Mouse (Mus musculus) myocyte (in vitro differentiated cells): ENCODE results near the gene Ubtf. TPM values are rescaled to one million over a fixed set of nuclear protein-coding genes. Genes with fewer than 3 reads are reported as not detected.

ENCODE experiments used
- H3K27me3 ChIP-seq: one replicate; pipeline ENCODE4 v1.6.1; 2011; ENCODE audit not compliant: control insufficient read depth, insufficient read depth, insufficient read length
- H3K36me3 ChIP-seq: one replicate; pipeline ENCODE4 v1.6.1; 2011; ENCODE audit not compliant: control insufficient read depth, insufficient read depth
- H3K4me2 ChIP-seq: one replicate; pipeline ENCODE4 v1.6.1; 2011; ENCODE audit warnings: low read depth, control low read depth
- H3K4me3 ChIP-seq: one replicate; pipeline ENCODE4 v1.5.1; 2011; ENCODE audit warnings: mild to moderate bottlenecking, control low read depth, moderate library complexity
- H3K79me2 ChIP-seq: one replicate; pipeline ENCODE4 v1.6.1; 2011; ENCODE audit not compliant: control insufficient read depth, insufficient read depth
- H3ac ChIP-seq: one replicate; pipeline ENCODE4 v1.6.1; 2011; ENCODE audit not compliant: control insufficient read depth, insufficient read length
- CEBPB ChIP-seq: IDR thresholded peaks from 2 replicates; pipeline ENCODE4 v1.6.1; 2011; ENCODE audit warnings: mild to moderate bottlenecking, moderate library complexity; ENCODE audit not compliant: poor library complexity, insufficient read depth, severe bottlenecking
- E2F4 ChIP-seq: IDR thresholded peaks from one replicate; pipeline ENCODE4 v1.6.1; 2011; ENCODE audit warnings: mild to moderate bottlenecking, control low read depth, moderate library complexity; ENCODE audit not compliant: insufficient read depth
- MAX ChIP-seq: IDR thresholded peaks from one replicate; pipeline ENCODE4 v1.6.1; 2011; ENCODE audit warnings: low read depth, mild to moderate bottlenecking, control low read depth
- MYOD1 ChIP-seq, 3 experiments: IDR thresholded peaks; one replicate each; pipeline ENCODE4 v1.6.1; 2011; ENCODE audit warnings: control low read depth in 2 of 3, low read depth in 2 of 3, mild to moderate bottlenecking in 2 of 3, moderate library complexity in 1 of 3; ENCODE audit not compliant: insufficient read length in 2 of 3, control insufficient read depth in 1 of 3
- MYOG ChIP-seq, 3 experiments: IDR thresholded peaks; one replicate each; pipeline ENCODE4 v1.6.1; 2011; ENCODE audit warnings: control low read depth in 2 of 3, low read depth in 2 of 3, mild to moderate bottlenecking in 2 of 3; ENCODE audit not compliant: insufficient read length in 2 of 3, control insufficient read depth in 1 of 3, insufficient read depth in 1 of 3
- POLR2A ChIP-seq: IDR thresholded peaks from one replicate; pipeline ENCODE4 v1.6.1; 2011; ENCODE audit warnings: low read depth, mild to moderate bottlenecking, control low read depth, moderate library complexity; ENCODE audit not compliant: insufficient read length
- POLR2AphosphoS2 ChIP-seq: IDR thresholded peaks from one replicate; pipeline ENCODE4 v1.6.1; 2011; ENCODE audit warnings: low read depth, control low read depth; ENCODE audit not compliant: insufficient read length
- REST ChIP-seq: IDR thresholded peaks from one replicate; pipeline ENCODE4 v1.6.1; 2011; ENCODE audit warnings: mild to moderate bottlenecking, control low read depth, moderate library complexity; ENCODE audit not compliant: insufficient read depth, insufficient read length
- SRF ChIP-seq: IDR thresholded peaks from one replicate; pipeline ENCODE4 v1.6.1; 2011; ENCODE audit warnings: low read depth; ENCODE audit not compliant: control insufficient read depth, insufficient read length
- TCF12 ChIP-seq: IDR thresholded peaks from one replicate; pipeline ENCODE4 v1.6.1; 2011; ENCODE audit warnings: mild to moderate bottlenecking, control low read depth; ENCODE audit not compliant: poor library complexity, insufficient read depth, severe bottlenecking
- TCF3 ChIP-seq: IDR thresholded peaks from one replicate; pipeline ENCODE4 v1.6.1; 2011; ENCODE audit warnings: low read depth, control low read depth; ENCODE audit not compliant: insufficient read length
- USF1 ChIP-seq: IDR thresholded peaks from one replicate; pipeline ENCODE4 v1.6.1; 2011; ENCODE audit warnings: low read depth, mild to moderate bottlenecking, control low read depth, moderate library complexity
- polyA plus RNA-seq: library from polyadenylated mRNA; unstranded; fragments of >200 nt; fragmentation: generic; extraction: Trizol; gene quantifications from one replicate; pipeline ENCODE4 v1.2.1, GENCODE M21; 2012; ENCODE audit warnings: missing spikeins

Ubtf gene
- polyA plus RNA-seq, 1 experiment: 58.6 TPM

DNA sequence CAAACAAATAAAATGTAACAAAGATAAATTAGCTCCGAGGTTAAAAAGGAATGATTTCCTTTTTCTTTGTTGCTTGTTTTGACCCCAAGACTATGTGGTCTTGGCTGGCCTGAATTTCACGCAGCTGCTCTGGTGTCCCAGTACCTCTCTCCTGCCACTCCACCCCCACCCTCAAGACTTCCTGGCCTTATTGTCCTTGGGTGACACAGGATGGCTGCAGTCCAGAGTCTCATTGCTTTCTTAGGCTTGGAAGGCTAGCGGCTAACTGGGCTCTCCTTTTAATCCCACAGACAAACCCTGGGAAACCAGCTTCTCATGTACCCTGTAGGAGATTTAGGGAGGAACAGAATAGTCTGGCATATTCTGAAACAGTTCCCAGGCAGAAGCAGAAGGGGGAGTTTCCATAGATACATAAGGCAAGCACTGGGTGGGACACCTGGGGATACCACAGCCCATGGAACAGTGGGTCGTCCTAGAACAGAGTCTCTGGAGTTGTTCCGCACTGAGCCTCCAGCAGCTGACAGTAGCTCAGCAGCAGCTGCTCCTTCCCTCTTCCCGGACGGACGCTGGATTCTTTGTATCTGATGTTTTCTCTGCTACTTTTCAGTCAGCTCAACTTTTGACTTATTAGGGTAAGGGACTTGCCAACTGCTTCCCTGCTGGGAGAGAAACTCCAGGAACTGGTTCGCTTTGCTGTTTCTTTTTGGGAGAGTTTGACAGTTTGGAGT lies 15.6 kb upstream of the Ubtf start:
- Histone ChIP-seq H3ac (no peak overlapping the region), H3K4me3 (no peak overlapping the region), H3K27me3 (peaks cover 12% of the 10 kb centered on the region), H3K36me3 (no peaks in the 10 kb centered on the region), H3K4me2 (peak overlapping the region; percentile 9), H3K79me2 (no peaks in the 10 kb centered on the region)
- peak; percentile 42 to 88 (median 86) for TF ChIP-seq MYOD1 (IDR thresholded peaks at IDR 0.05; ENCODE audit: control insufficient read depth in 1 of 3, insufficient read length in 2 of 3, low read depth in 2 of 3)
- no peak for TF ChIP-seq SRF
- TF ChIP-seq TCF12: no peak
- peak; percentile 73 to 94 (median 91) for TF ChIP-seq MYOG (IDR thresholded peaks at IDR 0.05; ENCODE audit: control insufficient read depth in 1 of 3, insufficient read depth in 1 of 3, insufficient read length in 2 of 3, low read depth in 2 of 3)
- TF ChIP-seq POLR2AphosphoS2: no peak
- no peak for TF ChIP-seq MAX

DNA sequence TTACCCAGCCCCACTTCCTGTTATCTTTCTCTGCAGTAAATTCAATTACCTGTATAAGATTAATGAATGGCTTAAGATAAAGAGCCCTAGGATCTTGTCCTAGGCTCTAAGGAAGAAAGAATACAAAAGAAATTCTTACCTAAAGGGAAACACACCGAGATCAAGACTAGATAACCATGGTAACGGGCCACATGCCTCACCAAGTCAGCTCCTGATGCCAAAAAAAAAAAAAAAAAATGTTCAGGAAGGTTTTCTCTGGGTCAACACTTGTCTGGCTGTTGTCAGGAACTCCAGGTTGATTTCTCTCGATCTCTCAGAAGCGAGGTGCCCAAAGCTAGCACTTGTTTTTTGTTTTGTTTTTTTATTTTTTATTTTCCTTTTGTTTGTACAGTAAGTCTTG lies 14.5 kb upstream of the Ubtf start:
- TF ChIP-seq MYOG (IDR thresholded peaks at IDR 0.05; ENCODE audit: control insufficient read depth in 1 of 3, insufficient read depth in 1 of 3, insufficient read length in 2 of 3, low read depth in 2 of 3) (no peak), TCF12 (no peak)
- Histone ChIP-seq H3K27me3 (peaks cover 12% of the 10 kb centered on the region), H3K36me3 (no peaks in the 10 kb centered on the region), H3K4me2 (no peak overlapping the region), H3K4me3 (no peak overlapping the region), H3ac (no peak overlapping the region), H3K79me2 (no peaks in the 10 kb centered on the region)

DNA sequence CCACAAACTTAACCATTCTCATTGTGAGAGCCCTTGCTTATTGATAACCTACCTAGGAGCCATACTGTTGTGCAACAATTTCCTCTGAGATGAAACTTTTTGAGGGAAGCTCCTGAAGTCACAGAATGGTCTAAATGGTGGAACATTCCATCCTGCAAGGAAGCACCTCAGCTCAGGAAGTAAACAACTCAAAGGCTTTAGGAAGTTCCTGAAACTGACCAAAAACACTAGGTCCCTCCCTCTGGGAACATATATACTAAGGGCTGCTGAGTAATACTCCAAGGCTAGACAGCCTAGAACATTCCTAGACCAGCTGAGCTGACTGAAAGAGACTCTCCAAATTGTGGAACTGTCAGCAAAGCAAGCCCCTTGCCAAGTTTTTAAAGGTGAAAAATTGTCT lies 13.5 kb upstream of the Ubtf start:
- no peaks in the 10 kb centered on the region for H3K79me2 ChIP-seq
- peaks cover 19% of the 10 kb centered on the region for H3K27me3 ChIP-seq
- no peaks in the 10 kb centered on the region for H3K36me3 ChIP-seq
- H3ac ChIP-seq: no peak overlapping the region
- H3K4me3 ChIP-seq: no peak overlapping the region
- TF ChIP-seq TCF12 (no peak), MYOG (IDR thresholded peaks at IDR 0.05; ENCODE audit: control insufficient read depth in 1 of 3, insufficient read depth in 1 of 3, insufficient read length in 2 of 3, low read depth in 2 of 3) (no peak), TCF3 (no peak), MAX (no peak)
- H3K4me2 ChIP-seq: no peak overlapping the region

DNA sequence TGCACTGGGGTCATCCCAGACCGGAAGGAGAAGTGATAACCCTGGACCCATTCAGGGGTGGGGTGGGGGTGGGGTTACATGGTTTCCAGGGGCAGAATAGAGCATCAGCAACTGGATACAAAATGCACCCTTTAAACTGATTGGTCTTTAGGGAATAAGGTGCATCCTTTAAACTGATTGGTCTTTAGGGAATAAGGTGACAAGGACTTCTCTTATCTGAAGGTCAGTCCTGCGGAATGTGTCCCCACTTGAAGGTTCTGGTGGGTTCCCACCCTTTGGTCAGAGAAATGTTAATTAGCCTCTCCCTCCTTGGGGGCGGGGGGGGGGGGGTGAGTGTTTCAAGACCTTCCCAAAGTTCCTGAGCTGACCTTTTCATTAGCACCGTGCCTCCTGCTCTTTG lies 12.3 kb upstream of the Ubtf start:
- no peak for TF ChIP-seq POLR2A
- TF ChIP-seq POLR2AphosphoS2: no peak
- H3K27me3 ChIP-seq: peaks cover 20% of the 10 kb centered on the region
- no peaks in the 10 kb centered on the region for H3K79me2 ChIP-seq
- no peak overlapping the region for H3K4me2 ChIP-seq
- H3K36me3 ChIP-seq: no peaks in the 10 kb centered on the region
- H3K4me3 ChIP-seq: no peak overlapping the region
- H3ac ChIP-seq: no peak overlapping the region

DNA sequence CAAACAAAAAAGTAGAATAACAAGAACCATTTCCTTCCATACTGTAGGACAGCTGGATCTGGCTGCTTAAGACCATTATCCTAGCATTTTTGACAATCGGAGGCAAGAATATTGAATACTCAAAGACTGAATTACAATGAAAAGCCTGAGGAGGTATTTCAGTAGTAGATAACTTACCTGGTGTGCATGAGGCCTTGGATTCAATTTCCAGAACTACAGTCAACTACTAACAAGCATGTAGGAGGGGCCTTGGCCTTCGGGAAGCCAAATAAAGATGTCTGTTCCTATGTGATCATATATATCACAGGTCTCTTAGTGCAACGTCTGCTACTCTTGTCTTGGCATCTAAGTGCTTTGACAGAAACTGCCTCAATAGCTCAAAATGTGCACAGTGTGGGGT lies 10.5 kb upstream of the Ubtf start:
- Histone ChIP-seq H3K79me2 (no peaks in the 10 kb centered on the region), H3K4me2 (no peak overlapping the region), H3K27me3 (peaks cover 28% of the 10 kb centered on the region), H3ac (no peak overlapping the region), H3K36me3 (no peaks in the 10 kb centered on the region), H3K4me3 (no peak overlapping the region)
- TF ChIP-seq MYOG (IDR thresholded peaks at IDR 0.05; ENCODE audit: control insufficient read depth in 1 of 3, insufficient read depth in 1 of 3, insufficient read length in 2 of 3, low read depth in 2 of 3): no peak

DNA sequence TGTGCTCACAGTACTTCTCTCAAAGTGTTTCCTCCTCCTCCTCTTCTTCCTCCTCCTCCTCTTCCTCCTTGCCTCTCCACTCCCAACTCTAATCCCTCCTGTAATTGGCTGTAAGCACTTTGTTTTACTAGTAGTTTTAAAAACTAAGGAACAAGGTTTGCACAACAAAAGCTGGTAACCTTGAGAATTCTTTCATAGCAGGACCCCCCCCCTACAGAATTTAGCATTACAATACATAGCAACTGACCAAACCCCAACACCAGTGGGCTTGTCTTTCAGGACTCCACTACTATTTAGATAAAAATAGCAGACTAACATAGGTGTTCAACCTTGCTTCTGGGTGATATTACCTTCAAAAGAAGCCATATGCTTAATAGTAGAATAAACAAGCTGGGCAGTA lies 10.0 kb upstream of the Ubtf start:
- TF ChIP-seq MYOD1 (IDR thresholded peaks at IDR 0.05; ENCODE audit: control insufficient read depth in 1 of 3, insufficient read length in 2 of 3, low read depth in 2 of 3) (no peak), REST (no peak), E2F4 (no peak), SRF (no peak), USF1 (no peak), MAX (no peak), TCF12 (no peak), MYOG (IDR thresholded peaks at IDR 0.05; ENCODE audit: control insufficient read depth in 1 of 3, insufficient read depth in 1 of 3, insufficient read length in 2 of 3, low read depth in 2 of 3) (no peak), POLR2AphosphoS2 (no peak), TCF3 (no peak), POLR2A (no peak), CEBPB (no peak)
- Histone ChIP-seq H3K79me2 (no peaks in the 10 kb centered on the region), H3ac (no peak overlapping the region)

More for the DNA sequence above, 10.0 kb upstream of the Ubtf start:
- Histone ChIP-seq H3K27me3 (peaks cover 28% of the 10 kb centered on the region), H3K36me3 (no peaks in the 10 kb centered on the region), H3K4me2 (no peak overlapping the region), H3K4me3 (no peak overlapping the region)
